Mouse (Mus musculus): ENCODE data around the gene Ndufaf2.

The Ndufaf2 gene

DNA sequence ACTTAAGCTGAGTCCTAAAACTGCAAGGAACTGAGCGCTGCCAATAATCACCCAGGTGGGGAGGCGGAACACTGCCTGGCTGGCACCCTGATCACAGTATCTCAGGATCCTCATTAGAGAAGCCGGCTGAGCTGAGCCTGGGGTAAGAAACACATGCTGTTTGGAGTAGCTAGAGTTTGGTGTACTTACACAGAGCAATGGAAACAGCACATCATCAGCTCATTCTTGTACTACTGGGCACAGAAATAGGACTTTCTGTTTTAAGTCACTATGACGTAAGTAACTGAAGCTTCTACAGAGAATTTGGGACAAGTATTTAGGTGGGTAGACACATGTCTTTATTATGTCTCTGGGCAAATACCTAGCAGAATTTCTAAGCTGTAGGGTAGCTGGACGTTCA is 72.4 kb downstream of the Ndufaf2 start:
- peak; percentile 8 to 10 for DNase-seq (ENCODE audit: low spot score in 2 of 2)

DNA sequence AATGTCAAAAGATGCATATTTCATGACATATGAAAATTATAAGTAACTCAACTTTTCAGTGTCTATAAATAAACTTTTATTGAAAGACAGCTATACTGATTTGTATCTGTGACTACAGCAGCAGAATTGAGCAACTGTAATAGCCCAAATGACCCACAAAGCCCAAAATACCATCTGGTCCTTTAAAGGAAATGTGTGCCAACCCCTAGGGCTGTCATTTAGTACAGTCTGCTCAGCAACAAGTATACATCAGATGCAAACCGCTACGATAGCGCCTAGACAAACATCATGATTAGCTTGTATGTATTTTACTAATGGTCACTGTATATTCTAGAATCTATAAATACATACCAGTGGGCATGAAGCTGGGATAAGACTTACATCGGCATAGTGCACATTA is 74.3 kb downstream of the Ndufaf2 start:
- DNase-seq (ENCODE audit: low spot score in 2 of 2): no peak

DNA sequence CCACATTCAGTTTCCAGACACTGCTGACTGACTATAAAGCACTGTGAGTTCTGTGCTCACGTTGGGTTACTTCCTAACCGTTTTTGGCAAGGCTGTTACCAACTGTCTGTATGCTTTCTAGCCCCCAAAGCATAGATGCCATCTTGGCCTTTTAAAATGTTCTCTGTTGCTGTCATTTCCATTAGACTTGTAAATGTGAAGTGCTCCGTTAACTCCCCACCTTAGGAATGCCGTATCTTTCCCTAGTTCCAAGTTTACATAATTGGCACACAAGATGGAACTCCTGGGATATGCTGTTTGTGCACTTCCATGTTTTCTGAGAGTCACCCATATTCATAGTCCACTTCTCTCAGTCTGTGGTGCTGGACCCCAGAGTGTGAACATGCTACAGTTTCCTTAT is 80.5 kb downstream of the Ndufaf2 start:
- DNase-seq (ENCODE audit: low spot score in 2 of 2): no peak

DNA sequence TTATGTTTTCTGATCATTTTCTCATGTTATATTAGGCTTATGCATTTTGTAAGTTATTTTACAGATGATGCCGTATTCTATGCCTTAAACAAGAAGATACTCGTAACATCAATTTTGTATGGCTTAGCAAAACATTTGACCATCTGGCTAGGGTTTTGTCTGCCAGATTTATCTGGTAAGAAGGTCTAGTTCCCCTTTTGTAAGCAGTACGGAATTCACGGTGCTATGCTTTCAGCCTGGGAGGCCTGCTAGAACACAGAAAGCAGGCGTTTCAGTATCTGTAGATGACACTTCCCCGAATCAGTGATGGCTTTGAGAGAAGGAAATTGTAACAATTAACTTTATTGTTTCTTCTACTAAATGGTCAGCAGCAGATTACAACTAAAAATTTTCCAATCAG is 80.9 kb downstream of the Ndufaf2 start:
- no peak for DNase-seq (ENCODE audit: low spot score in 2 of 2)

DNA sequence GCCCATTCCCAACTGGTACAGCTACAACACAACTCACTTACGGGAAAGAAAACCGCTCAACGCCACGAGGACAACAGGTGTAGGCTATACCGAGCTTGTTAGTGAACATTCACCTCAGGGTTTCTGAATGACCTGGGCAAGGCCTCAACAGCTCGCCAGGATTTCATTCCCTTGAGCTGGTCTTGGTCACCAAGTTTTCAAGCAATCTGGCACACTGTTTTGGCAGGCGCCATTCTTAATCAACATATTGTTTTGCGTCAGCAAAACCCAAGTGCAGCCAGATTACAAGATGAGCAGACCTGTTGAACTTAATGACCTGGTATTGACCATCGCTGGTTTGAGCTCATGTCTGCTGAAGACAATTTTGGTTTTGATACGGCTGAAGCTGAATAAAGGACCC is 88.3 kb downstream of the Ndufaf2 start:
- no peak for DNase-seq (ENCODE audit: low spot score in 2 of 2)

DNA sequence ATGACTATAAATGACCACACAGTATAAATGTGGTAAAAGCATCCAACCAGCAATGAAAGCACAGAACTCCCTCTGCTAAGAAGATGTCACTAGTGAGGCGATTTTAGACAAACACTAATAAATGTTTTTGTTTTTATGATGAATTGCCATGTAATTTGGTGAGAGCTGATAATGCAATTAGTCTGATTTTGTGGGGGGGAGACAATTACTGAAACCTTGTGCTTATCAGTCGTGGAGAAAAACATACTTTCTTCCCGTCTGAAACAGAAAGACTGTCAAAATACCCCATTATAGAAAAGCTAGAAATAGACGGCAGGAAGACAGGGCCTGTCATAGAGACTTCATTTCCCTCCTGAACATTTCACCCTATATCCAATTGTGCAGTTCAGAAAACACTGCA is 89.3 kb downstream of the Ndufaf2 start:
- DNase-seq (ENCODE audit: low spot score in 2 of 2): no peak

DNA sequence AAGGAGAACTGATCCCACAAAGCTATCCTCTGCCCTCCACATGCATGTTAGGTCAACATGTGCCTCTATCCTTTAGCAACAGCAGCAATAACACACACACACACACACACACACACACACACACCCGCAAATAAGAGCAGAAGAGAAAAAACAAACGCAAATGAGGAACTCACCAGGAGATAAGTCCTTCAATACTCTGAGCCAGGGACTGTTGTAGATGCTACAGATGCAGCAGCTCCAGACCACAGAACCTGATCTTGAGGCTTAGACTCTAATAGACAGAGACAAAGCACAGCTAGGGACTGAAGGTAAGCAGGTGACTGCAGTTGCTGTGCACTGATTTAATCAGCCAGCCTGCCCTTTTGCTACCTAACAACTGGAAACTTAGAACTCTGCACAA is 92.4 kb downstream of the Ndufaf2 start:
- DNase-seq (ENCODE audit: low spot score in 2 of 2): no peak

DNA sequence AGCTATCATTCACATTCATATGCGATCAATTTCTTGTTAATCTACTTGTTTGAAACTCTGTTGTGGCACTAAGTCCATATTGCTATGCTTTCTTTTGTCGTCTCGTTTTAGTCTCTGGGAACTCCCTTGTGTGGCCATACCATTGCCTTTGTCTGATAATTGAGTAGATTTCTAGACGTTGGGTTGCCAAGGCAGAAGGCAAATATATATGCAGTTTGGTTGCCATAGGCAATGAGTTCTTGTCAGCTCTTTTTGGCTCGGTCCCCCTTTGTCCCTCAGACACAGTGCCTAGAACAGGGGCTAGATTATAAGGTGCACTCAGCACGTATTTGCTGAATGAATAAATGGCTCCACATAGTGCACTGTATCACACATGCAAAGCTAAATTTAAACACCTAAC is 94.1 kb downstream of the Ndufaf2 start:
- no peak for DNase-seq (ENCODE audit: low spot score in 2 of 2)

DNA sequence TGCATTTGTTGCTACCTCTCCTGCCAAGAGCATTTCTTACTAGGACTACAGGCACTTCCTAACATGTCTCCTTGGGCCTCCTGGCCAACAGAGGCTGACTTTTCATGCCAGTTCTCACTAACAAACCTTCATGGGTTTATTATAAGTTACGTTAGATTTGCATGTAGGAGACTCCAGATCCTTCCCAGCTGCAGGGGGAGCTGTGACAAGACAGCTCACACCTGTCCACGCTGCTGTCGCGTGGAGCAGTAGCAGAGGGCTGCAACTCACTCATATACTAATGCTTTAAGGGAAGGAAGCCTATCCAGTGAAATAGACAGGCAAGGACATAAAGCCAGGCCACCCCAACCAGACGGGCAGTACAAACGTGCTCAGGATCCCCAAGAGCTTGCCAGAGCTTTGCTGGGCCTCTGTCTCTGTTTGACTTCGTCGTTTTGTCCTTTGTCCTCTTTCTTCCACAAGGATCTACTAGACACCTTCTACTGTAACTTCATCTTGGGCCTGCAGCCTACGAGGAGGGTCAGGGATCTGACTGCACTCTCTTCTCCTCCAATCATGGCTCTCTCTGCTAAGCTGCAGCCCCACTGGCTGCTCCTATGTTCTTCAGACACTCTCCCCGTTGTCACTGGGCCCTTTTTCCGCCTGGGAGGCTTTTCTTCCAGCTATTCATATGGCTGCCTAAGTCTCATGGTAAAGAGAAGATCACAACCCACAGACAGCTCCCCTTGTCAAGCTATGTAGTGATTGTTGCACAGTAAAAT is 94.9 kb downstream of the Ndufaf2 start:
- no peak for DNase-seq (ENCODE audit: low spot score in 2 of 2)

DNA sequence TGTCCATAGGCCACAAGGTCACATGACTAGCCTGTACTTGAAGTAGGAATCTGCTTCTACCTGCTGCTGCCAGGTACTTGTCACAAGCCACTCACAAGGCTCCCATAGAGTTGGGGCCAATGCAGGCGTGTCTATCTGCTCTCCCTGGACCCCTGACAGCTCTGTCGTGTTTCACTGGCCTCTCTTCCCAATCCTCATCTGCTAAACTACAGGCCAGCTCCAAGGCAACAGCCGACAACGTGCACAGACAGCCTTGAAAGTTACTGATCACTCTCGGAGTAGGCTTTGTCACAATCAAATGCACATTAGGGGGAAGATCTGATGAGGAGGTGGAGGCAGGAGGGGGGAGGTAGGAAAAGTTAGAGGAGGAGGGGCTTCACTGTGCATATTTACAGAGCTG is 95.5 kb downstream of the Ndufaf2 start:
- no peak for DNase-seq (ENCODE audit: low spot score in 2 of 2)

DNA sequence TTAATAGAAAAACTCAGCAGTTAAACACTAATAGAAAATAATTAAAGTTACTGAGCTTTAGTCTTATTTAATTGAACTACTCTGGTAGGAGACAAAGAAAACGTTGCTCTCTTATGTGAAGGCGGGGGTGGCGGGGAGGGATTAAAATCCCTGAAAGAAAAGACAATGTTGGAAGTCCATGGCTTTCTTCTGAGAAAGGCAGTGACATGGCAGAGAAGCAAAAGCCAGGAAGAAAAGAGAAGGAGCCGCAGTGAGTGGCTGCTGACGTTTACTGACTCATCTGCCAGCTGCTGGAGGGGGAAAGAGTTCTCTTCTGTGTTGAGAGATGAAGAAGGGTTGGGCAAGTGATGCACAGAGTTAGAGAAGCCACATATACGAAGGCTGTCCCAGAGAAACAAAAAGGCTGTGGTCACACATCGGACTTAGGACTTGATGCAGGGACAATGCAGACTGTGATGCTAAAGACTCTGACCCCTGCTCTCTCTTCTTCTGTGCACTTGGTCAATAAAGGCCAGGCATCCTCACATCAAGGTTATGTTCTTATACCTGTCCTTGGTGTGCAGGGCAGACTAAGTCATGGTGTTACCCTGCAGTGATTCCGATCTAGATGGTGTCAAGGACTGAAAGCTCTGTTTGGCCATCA is 97.4 kb downstream of the Ndufaf2 start:
- peak in 1 of 2 experiments; percentile 9 for DNase-seq (ENCODE audit: low spot score in 2 of 2)

DNA sequence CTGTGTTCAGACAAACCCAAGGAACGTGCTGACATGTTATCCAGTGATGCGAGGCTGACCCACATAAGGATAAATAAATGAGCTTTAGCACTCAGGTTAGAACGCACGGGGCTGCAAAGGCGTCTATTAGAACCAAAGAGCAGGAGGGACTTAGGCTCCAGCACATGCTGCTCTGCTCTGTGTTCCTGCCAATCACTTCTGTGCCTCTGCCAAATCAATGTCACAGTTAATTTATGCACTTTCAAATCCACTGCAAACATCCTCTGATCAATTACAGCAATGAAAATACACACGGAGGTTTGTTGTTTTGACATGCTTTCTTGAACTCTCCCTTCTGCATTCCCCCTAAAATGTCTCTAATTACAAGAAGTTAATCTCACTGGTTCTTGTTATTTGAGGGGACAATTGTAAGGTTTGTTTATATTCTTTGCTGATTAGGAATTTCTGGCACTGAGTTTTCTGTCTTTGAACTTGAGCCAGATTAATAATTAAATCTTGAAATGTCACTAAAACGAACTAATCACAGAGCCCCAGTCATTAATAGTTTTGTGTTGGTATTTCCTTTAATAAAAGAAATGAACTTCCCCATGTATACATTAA is 98.0 kb downstream of the Ndufaf2 start:
- no peak for DNase-seq (ENCODE audit: low spot score in 2 of 2)

DNA sequence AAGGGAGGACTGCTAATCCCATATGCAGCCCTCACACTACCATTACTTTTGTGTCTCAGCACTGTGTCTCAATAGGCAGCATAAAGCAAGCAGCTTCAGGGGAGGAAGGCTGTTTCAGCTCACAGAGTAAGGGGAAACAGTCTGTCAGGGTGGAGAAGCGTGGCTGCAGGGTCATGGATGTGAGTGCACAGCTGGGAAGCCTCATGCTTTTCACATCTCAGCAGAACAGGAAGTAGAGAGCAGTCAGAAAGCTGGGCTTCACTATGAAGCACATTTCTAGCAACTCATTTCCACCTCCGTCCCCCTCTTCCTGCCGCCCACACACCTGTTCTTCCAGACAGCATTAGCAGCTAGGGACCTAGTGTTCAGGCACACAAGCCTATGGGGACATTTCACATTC is 101.5 kb downstream of the Ndufaf2 start:
- DNase-seq (ENCODE audit: low spot score in 2 of 2): no peak

DNA sequence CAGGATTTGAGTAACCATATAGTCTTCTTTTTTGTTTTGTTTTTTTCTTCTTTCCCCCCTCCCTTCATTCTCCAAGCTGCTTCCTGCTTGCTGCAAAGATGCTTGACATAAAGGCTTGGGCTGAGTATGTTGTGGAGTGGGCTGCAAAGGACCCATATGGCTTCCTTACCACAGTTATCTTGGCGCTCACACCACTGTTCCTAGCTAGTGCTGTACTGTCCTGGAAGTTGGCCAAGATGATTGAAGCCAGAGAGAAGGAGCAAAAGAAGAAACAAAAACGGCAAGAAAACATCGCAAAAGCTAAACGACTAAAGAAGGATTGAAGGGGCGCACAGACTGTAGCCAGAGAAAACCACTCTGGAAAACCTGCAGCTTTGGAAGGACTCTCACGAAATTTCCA is 111.1 kb downstream of the Ndufaf2 start:
- DNase-seq (ENCODE audit: low spot score in 2 of 2): peak; percentile 15 to 37

DNA sequence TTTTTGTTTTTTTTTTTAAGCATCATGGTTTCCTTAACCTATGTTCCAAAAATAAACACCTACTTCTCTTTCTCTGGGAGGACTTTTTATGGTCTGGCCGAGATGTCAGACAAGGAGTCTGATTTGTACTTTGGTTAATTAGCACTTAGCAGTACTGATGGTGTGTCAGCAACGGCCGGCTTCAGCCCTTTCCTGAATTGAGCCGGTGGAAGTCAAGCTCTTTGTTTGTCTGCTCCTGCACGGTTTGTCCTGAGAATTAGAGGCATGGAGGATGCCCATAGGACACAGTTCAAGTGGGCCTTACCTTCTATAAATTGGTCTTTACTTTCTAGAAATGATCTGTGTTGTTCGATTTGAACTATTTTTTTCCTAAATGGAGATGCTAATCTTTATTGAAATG is 111.5 kb downstream of the Ndufaf2 start:
- DNase-seq (ENCODE audit: low spot score in 2 of 2): no peak

DNA sequence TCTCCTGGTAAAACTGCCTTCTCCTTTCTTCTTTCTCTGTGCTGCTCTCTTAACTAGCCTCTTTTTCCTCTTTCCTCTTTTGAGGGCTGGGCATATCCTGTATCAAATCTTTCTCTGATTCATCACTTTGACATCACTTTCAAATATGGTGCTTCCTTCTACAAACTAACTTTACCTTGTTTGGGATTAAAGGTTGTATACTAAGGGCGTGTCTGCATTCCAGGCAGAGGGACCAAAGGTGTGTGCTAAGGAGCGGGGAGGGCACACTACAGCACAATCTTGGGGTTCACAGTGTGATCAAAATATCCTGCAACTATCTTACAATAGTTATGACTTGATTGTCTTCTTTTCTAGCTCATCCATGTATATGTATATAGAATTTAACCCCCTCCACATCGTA is 112.4 kb downstream of the Ndufaf2 start:
- no peak for DNase-seq (ENCODE audit: low spot score in 2 of 2)

DNA sequence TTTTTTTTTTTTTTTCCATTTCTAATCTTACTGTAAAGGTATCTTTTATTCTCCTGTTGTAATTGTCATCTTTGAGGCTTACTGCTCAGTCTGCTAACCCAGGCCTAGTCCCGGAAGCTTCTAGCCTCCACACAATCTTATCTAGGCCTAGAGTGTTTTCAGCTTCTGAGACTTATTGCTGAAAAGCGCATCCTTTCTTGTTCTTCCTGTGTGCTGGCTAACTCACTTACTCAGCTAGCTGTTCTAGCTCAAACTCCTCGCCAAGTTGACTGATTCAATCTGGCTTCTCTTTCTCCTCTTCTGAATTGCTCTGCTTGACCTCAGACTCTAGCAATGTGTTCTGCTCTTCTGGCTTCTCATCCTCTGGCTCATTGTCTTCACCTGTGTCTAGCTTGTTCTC is 112.8 kb downstream of the Ndufaf2 start:
- no peak for DNase-seq (ENCODE audit: low spot score in 2 of 2)

DNA sequence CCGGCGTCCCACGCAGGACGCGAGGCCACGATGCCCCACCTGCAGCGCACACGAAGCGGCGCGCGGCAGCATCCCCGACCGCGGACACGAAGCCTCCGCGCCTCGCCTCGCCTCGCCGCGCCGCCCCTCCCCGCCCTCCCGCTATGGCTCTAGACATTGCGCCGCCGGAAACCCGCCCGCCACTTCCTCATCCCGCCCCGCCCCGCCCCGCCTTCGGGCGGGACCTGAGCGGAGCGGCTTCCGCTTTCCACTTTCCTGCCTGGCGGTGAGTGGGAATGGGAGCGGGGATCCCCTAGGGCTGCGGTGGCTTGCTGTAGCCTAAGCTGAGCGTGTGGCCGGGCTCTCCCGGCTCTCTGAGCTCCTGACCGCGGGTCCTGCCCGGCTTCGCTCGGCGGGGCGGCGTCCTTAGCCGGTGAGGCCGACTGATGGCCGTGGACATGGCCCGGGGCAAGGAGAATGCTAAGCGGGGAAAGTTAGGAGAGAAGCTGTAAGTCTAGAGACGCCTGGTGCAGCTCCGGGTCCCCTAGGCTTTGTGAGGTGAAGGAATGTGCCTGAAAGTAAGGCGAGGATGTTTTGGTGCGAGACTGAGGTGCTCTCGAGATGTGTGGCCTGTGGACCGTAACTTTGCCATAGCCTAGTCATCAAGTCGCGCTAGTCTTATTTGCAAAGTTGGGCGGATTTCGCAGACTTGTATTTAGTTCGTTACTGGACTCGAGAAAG is 114.0 kb downstream of the Ndufaf2 start, which contains the start of gene Smim15:
TSS of gene Smim15 (plus strand) at position 225 of the 720 bp plus-strand sequence.
- DNase-seq (ENCODE audit: low spot score in 2 of 2): peak; percentile 88

DNA sequence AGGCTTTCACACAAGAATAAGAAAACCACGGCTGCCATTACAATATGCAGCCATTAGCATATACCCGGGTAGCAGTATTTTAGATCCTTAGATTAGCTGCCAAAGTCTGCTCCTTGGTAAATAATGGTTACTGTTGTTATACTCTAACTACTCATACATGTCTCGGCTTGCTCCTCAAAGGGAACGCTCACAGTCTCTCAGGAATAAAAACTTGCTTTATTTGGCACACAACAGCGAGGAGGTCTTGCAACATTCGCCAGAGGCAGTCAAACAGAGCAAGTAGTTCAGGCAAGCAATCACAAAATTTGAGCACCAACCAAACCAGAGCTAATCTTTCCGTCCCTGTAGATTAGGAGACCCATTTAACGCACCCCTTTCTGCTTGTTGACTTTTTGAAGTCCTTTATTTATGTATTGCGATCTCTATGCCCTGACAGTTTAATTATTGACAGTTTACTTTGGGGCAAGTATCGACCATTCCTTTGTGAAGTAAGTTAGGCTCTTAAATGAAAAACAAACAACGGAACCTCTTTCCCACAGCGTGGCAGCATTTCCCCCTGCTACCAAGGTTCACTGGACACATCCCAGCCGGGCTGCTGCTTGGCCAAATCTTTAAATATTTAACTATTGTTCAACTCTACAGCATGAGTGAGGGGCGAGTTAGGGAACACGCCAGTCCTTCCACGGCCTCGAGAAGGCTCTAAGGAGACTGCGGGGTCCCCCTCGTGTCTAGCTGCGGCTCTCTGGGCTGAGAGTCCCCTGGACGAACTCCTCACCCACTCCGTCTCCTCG is 114.8 kb downstream of the Ndufaf2 start:
- DNase-seq (ENCODE audit: low spot score in 2 of 2): peak in 1 of 2 experiments; percentile 59

DNA sequence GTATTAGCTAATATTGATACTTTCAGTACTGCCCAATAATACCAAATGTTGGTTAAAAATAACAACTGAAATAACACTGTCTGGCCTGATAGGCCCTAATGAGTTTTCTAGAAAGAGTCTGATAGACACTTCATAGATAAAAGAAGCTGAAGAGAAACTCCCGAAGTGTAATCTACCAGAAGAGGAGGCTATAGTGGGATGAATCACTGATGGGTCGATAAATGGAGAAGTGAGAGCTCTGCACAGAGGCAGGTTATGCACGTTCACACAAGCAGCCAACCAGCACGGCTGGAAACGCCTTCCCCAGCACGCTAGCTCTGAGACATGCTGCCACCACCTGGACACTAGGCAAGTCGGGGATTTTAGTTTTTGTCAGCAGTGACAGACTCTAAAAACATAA is 117.1 kb downstream of the Ndufaf2 start:
- DNase-seq (ENCODE audit: low spot score in 2 of 2): peak; percentile 74

DNA sequence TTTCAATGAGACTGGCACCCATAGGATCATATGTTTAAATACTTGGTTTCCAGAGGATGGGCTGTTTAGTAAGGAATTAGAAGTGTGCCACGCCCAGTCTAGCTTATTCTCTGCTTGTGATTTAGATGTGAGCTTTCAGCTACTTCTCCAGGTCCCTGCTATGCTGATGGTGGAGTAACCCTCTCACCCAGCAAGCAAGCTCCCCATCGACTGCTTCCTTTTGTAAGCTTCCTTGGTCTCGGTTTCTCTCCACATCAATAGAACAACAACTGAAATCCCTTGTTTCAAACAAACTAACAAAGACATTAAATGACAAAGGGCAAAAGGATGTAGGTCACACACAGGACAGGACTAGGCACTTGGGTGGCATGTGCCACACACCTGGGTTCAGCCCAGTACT is 118.0 kb downstream of the Ndufaf2 start:
- DNase-seq (ENCODE audit: low spot score in 2 of 2): no peak

DNA sequence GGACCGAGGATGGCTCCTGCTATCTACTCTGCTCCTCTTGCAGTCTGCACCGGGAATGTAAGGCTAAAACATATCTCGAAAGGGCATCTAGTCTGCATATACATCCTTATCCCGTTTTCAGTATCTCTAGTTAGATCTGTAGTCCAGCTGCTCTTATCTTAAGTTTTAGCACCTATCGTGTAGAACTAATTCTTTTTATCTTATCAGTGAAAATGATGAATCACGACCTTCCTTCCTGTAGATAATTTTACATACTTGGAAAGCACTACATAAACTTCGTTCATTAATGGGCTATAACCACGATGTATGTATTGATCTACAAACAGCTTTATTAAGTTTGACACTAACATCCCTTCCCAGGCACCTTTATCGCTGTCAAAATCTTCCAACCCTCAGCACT is 118.5 kb downstream of the Ndufaf2 start:
- no peak for DNase-seq (ENCODE audit: low spot score in 2 of 2)

Measured in right cerebral cortex, adult 2 months (tissue).